Mouse (Mus musculus): Measurements from ENCODE around the gene Agmat.
A peak's percentile ranks its signal among the peaks of the same experiment; 100 is the strongest.

The Agmat gene

GRCm38 (mm10) chr4:141746578-141747346, at the start of gene Agmat:
TSS of gene Agmat (plus strand) at chr4:141746672.
- DNase-seq (ENCODE audit: low spot score in 2 of 2), result no peak

GRCm38 (mm10) chr4:141704625-141705024, 41.8 kb upstream of the Agmat start:
- DNase-seq (ENCODE audit: low spot score in 2 of 2), result no peak

- no peak for DNase-seq (ENCODE audit: low spot score in 2 of 2)
Observed at GRCm38 (mm10) chr4:141705331-141705730, 41.1 kb upstream of the Agmat start.

GRCm38 (mm10) chr4:141708005-141708404, 38.5 kb upstream of the Agmat start:
- no peak for DNase-seq (ENCODE audit: low spot score in 2 of 2)

GRCm38 (mm10) chr4:141708971-141709370, 37.5 kb upstream of the Agmat start:
- DNase-seq (ENCODE audit: low spot score in 2 of 2), result no peak

GRCm38 (mm10) chr4:141711250-141711649, 35.2 kb upstream of the Agmat start:
- no peak for DNase-seq (ENCODE audit: low spot score in 2 of 2)

GRCm38 (mm10) chr4:141713598-141714142, 32.8 kb upstream of the Agmat start:
- DNase-seq (ENCODE audit: low spot score in 2 of 2), result no peak

GRCm38 (mm10) chr4:141715027-141715426, 31.4 kb upstream of the Agmat start:
- DNase-seq (ENCODE audit: low spot score in 2 of 2), result no peak

- no peak for DNase-seq (ENCODE audit: low spot score in 2 of 2)
Observed at GRCm38 (mm10) chr4:141717633-141718032, 28.8 kb upstream of the Agmat start.

GRCm38 (mm10) chr4:141719304-141719703, 27.2 kb upstream of the Agmat start:
- no peak for DNase-seq (ENCODE audit: low spot score in 2 of 2)

- no peak for DNase-seq (ENCODE audit: low spot score in 2 of 2)
Observed at GRCm38 (mm10) chr4:141720761-141721523, 25.5 kb upstream of the Agmat start.

GRCm38 (mm10) chr4:141721961-141722360, 24.5 kb upstream of the Agmat start:
- no peak for DNase-seq (ENCODE audit: low spot score in 2 of 2)

GRCm38 (mm10) chr4:141722731-141723672, 23.5 kb upstream of the Agmat start, which contains the start of gene Ddi2:
TSS of gene Ddi2 (minus strand) at chr4:141723419.
- DNase-seq (ENCODE audit: low spot score in 2 of 2), result peak; percentile 91 to 92

GRCm38 (mm10) chr4:141723673-141724068, 22.8 kb upstream of the Agmat start:
- no peak for DNase-seq (ENCODE audit: low spot score in 2 of 2)

- no peak for DNase-seq (ENCODE audit: low spot score in 2 of 2)
Observed at GRCm38 (mm10) chr4:141724594-141724993, 21.9 kb upstream of the Agmat start.

- no peak for DNase-seq (ENCODE audit: low spot score in 2 of 2)
Observed at GRCm38 (mm10) chr4:141725277-141725676, 21.2 kb upstream of the Agmat start.

- DNase-seq (ENCODE audit: low spot score in 2 of 2), result peak in 1 of 2 experiments; percentile 50
Observed at GRCm38 (mm10) chr4:141725738-141726137, 20.7 kb upstream of the Agmat start.

- DNase-seq (ENCODE audit: low spot score in 2 of 2), result no peak
Observed at GRCm38 (mm10) chr4:141729266-141729665, 17.2 kb upstream of the Agmat start.

- no peak for DNase-seq (ENCODE audit: low spot score in 2 of 2)
Observed at GRCm38 (mm10) chr4:141730401-141730800, 16.1 kb upstream of the Agmat start.

- no peak for DNase-seq (ENCODE audit: low spot score in 2 of 2)
Observed at GRCm38 (mm10) chr4:141731766-141732165, 14.7 kb upstream of the Agmat start.

GRCm38 (mm10) chr4:141734446-141735205, 11.8 kb upstream of the Agmat start:
- peak; percentile 80 to 88 for DNase-seq (ENCODE audit: low spot score in 2 of 2)

All from urinary bladder, postnatal 36 days (tissue).